Mouse (Mus musculus): ENCODE measurements at regions not wholly inside any gene's neighbourhood (a gene's known extent, or its start where the extent isn't known, plus 50 kb on each side); places are given as distances from the start of the nearest gene placed in this dataset.

GRCm38 (mm10) chr8:89751201-89751600, 596.9 kb downstream of the Tox3 start:
- TF ChIP-seq CTCF (IDR thresholded peaks at IDR 0.05; ENCODE audit: insufficient read depth, low read length) = no peak
- TF ChIP-seq POLR2A (IDR thresholded peaks at IDR 0.05; ENCODE audit: borderline replicate concordance, extremely low read depth, low read depth, low read length) = no peak
- WGBS = 67% methylated on average over 3 of the region's 3 CpGs
- H3K4me3 ChIP-seq (replicated peaks; ENCODE audit: extremely low read depth, low read depth, low read length) = no peak overlapping the region
- DNase-seq = no peak
- no peaks in the 10 kb centered on the region for H3K4me1 ChIP-seq (ENCODE audit: control insufficient read depth, insufficient read depth, low read length)

GRCm38 (mm10) chr8:89747726-89748125, 600.4 kb downstream of the Tox3 start:
- DNase-seq = no peak
- Histone ChIP-seq H3K4me1 (ENCODE audit: control insufficient read depth, insufficient read depth, low read length) (no peaks in the 10 kb centered on the region), H3K4me3 (replicated peaks; ENCODE audit: extremely low read depth, low read depth, low read length) (no peak overlapping the region)
- no peak for TF ChIP-seq POLR2A (IDR thresholded peaks at IDR 0.05; ENCODE audit: borderline replicate concordance, extremely low read depth, low read depth, low read length)
- no peak for TF ChIP-seq CTCF (IDR thresholded peaks at IDR 0.05; ENCODE audit: insufficient read depth, low read length)
- WGBS = 71% methylated on average over 4 of the region's 4 CpGs

- Histone ChIP-seq H3K4me1 (ENCODE audit: control insufficient read depth, insufficient read depth, low read length) (no peaks in the 10 kb centered on the region), H3K4me3 (replicated peaks; ENCODE audit: extremely low read depth, low read depth, low read length) (no peak overlapping the region)
- TF ChIP-seq POLR2A (IDR thresholded peaks at IDR 0.05; ENCODE audit: borderline replicate concordance, extremely low read depth, low read depth, low read length) = no peak
- no peak for TF ChIP-seq CTCF (IDR thresholded peaks at IDR 0.05; ENCODE audit: insufficient read depth, low read length)
- WGBS = 70% methylated on average over 11 of the region's 11 CpGs
- no peak for DNase-seq
Measured at GRCm38 (mm10) chr8:89744267-89745028, 603.7 kb downstream of the Tox3 start.

- Histone ChIP-seq H3K4me3 (replicated peaks; ENCODE audit: extremely low read depth, low read depth, low read length) (no peak overlapping the region), H3K4me1 (ENCODE audit: control insufficient read depth, insufficient read depth, low read length) (no peaks in the 10 kb centered on the region)
- 82% methylated on average over 3 of the region's 3 CpGs for WGBS
- TF ChIP-seq POLR2A (IDR thresholded peaks at IDR 0.05; ENCODE audit: borderline replicate concordance, extremely low read depth, low read depth, low read length) = no peak
- no peak for TF ChIP-seq CTCF (IDR thresholded peaks at IDR 0.05; ENCODE audit: insufficient read depth, low read length)
- no peak for DNase-seq
Measured at GRCm38 (mm10) chr8:89738657-89739056, 609.5 kb downstream of the Tox3 start.

- H3K4me3 ChIP-seq (replicated peaks; ENCODE audit: extremely low read depth, low read depth, low read length) = no peak overlapping the region
- DNase-seq = no peak
- H3K4me1 ChIP-seq (ENCODE audit: control insufficient read depth, insufficient read depth, low read length) = no peaks in the 10 kb centered on the region
- 69% methylated on average over 1 of the region's 1 CpGs for WGBS
- TF ChIP-seq CTCF (IDR thresholded peaks at IDR 0.05; ENCODE audit: insufficient read depth, low read length) (no peak), POLR2A (IDR thresholded peaks at IDR 0.05; ENCODE audit: borderline replicate concordance, extremely low read depth, low read depth, low read length) (no peak)
Measured at GRCm38 (mm10) chr8:89737636-89738035, 610.5 kb downstream of the Tox3 start.

GRCm38 (mm10) chr8:89727252-89727651, 620.9 kb downstream of the Tox3 start:
- Histone ChIP-seq H3K4me3 (replicated peaks; ENCODE audit: extremely low read depth, low read depth, low read length) (no peak overlapping the region), H3K4me1 (ENCODE audit: control insufficient read depth, insufficient read depth, low read length) (no peaks in the 10 kb centered on the region; the same call in 1 of the 2 replicates)
- TF ChIP-seq POLR2A (IDR thresholded peaks at IDR 0.05; ENCODE audit: borderline replicate concordance, extremely low read depth, low read depth, low read length) (no peak), CTCF (IDR thresholded peaks at IDR 0.05; ENCODE audit: insufficient read depth, low read length) (no peak)
- DNase-seq = no peak
- WGBS = 50% methylated on average over 6 of the region's 6 CpGs

- TF ChIP-seq POLR2A (IDR thresholded peaks at IDR 0.05; ENCODE audit: borderline replicate concordance, extremely low read depth, low read depth, low read length) = no peak
- TF ChIP-seq CTCF (IDR thresholded peaks at IDR 0.05; ENCODE audit: insufficient read depth, low read length) = no peak
- Histone ChIP-seq H3K4me3 (replicated peaks; ENCODE audit: extremely low read depth, low read depth, low read length) (no peak overlapping the region), H3K4me1 (ENCODE audit: control insufficient read depth, insufficient read depth, low read length) (no peaks in the 10 kb centered on the region; the same call in 1 of the 2 replicates)
- DNase-seq = no peak
- WGBS = 81% methylated on average over 5 of the region's 5 CpGs
Measured at GRCm38 (mm10) chr8:89721684-89722305, 626.3 kb downstream of the Tox3 start.

- H3K4me3 ChIP-seq (replicated peaks; ENCODE audit: extremely low read depth, low read depth, low read length) = no peak overlapping the region
- 66% methylated on average over 6 of the region's 6 CpGs for WGBS
- TF ChIP-seq CTCF (IDR thresholded peaks at IDR 0.05; ENCODE audit: insufficient read depth, low read length) (no peak), POLR2A (IDR thresholded peaks at IDR 0.05; ENCODE audit: borderline replicate concordance, extremely low read depth, low read depth, low read length) (no peak)
Measured at GRCm38 (mm10) chr8:89713880-89714279, 634.3 kb downstream of the Tox3 start.

GRCm38 (mm10) chr8:89707341-89707928, 640.7 kb downstream of the Tox3 start:
- TF ChIP-seq POLR2A (IDR thresholded peaks at IDR 0.05; ENCODE audit: borderline replicate concordance, extremely low read depth, low read depth, low read length) = no peak
- TF ChIP-seq CTCF (IDR thresholded peaks at IDR 0.05; ENCODE audit: insufficient read depth, low read length) = no peak
- whole genome bisulfite sequencing = 44% methylated on average over 5 of the region's 5 CpGs
- DNase-seq = no peak
- Histone ChIP-seq H3K4me3 (replicated peaks; ENCODE audit: extremely low read depth, low read depth, low read length) (no peak overlapping the region), H3K4me1 (ENCODE audit: control insufficient read depth, insufficient read depth, low read length) (no peaks in the 10 kb centered on the region)

More at GRCm38 (mm10) chr8:89713880-89714279, 634.3 kb downstream of the Tox3 start:
- H3K4me1 ChIP-seq (ENCODE audit: control insufficient read depth, insufficient read depth, low read length) = no peaks in the 10 kb centered on the region
- no peak for DNase-seq

All from lung, adult 2 months (tissue).